Mouse (Mus musculus) neutrophil, adult 59 days (primary cell): ENCODE data around the gene Sc5d. TPM values are rescaled to one million over a fixed set of nuclear protein-coding genes. Genes with fewer than 3 reads are reported as not detected.

Experiments used
- total RNA-seq, 2 experiments: library from RNA; stranded (reverse); gene quantifications; 1 replicate in 1 of 2; 2 replicates in 1 of 2; pipeline ENCODE4 v1.2.4; 2023

Sc5d gene
- total RNA-seq: 10 to 100 TPM; 37.5 to 40.1 TPM

DNA sequence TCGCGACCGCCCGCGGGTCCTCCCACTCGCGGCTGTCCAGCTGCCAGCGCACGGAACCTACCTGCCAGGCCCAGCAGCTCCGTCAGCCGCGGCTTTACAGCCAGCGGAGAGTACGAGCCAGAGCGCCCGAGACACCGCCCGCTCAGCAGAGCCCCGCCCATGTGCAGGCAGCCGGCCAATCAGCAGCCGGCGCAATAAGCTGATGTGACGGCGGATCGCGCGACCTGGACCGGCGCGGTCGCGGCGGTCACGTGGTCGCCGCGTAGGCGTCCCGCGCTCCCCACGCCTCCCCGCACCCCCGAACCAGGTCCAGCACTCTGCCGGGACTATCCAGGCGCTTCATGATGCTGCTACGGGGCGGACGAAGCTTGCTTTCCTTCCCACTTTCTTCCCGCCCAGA is at the start of gene Sc5d:
Gene Sc5d (minus strand): TSS at position 112 of the 400 bp plus-strand sequence.

Other genes with a start within 250 kb of the Sc5d start
- 100 to 1,000 TPM; 359 to 384 TPM for gene Sorl1, start 140.0 kb downstream of the Sc5d start, total RNA-seq
- gene Tecta, start 135.7 kb upstream of the Sc5d start, total RNA-seq: not detected
- 10 to 100 TPM; 30.5 to 31.6 TPM for gene Tbcel, start 243.6 kb upstream of the Sc5d start, total RNA-seq